Mouse (Mus musculus): ENCODE results near the gene Prr14l. TPM values are rescaled to one million over a fixed set of nuclear protein-coding genes. Genes with fewer than 3 reads are reported as not detected.

The Prr14l gene
- polyA plus RNA-seq (2014; fragmentation: Illumina TruSeq; extraction: RNeasy Lipid Tissue Mini Kit (QIAGEN cat#74804); ENCODE audit: low replicate concordance): 10.4 TPM

GRCm38 (mm10) chr5:32853731-32854507 lies at the start of gene Prr14l:
Prr14l (minus strand) TSS chr5:32854256.

GRCm38 (mm10) chr5:32863253-32864228 lies 9.5 kb upstream of the Prr14l start, which contains the start of gene Depdc5:
Depdc5 (plus strand) TSS chr5:32863701.

GRCm38 (mm10) chr5:32827009-32827408 lies 27.0 kb downstream of the Prr14l start, which contains the start of gene Gm20671:
Gm20671 (minus strand) TSS chr5:32827109.

GRCm38 (mm10) chr5:32785313-32785915 lies 68.6 kb downstream of the Prr14l start, which contains the start of gene Pisd:
Pisd (minus strand) TSS chr5:32785646.

Other genes with a start within 250 kb of the Prr14l start
- gene Yes1, start 243.1 kb downstream of the Prr14l start, polyA plus RNA-seq (2014; fragmentation: Illumina TruSeq; extraction: RNeasy Lipid Tissue Mini Kit (QIAGEN cat#74804); ENCODE audit: low replicate concordance): 192 TPM
- 22.1 TPM for gene Pisd, start 68.6 kb downstream of the Prr14l start, polyA plus RNA-seq (2014; fragmentation: Illumina TruSeq; extraction: RNeasy Lipid Tissue Mini Kit (QIAGEN cat#74804); ENCODE audit: low replicate concordance)
- gene Gm20671, start 27.1 kb downstream of the Prr14l start, polyA plus RNA-seq (2014; fragmentation: Illumina TruSeq; extraction: RNeasy Lipid Tissue Mini Kit (QIAGEN cat#74804); ENCODE audit: low replicate concordance): not detected
- 22.4 TPM for gene Depdc5, start 9.4 kb upstream of the Prr14l start, polyA plus RNA-seq (2014; fragmentation: Illumina TruSeq; extraction: RNeasy Lipid Tissue Mini Kit (QIAGEN cat#74804); ENCODE audit: low replicate concordance)
- gene Ywhah, start 164.6 kb upstream of the Prr14l start, polyA plus RNA-seq (2014; fragmentation: Illumina TruSeq; extraction: RNeasy Lipid Tissue Mini Kit (QIAGEN cat#74804); ENCODE audit: low replicate concordance): 430 TPM
- gene Slc5a1, start 250.0 kb upstream of the Prr14l start, polyA plus RNA-seq (2014; fragmentation: Illumina TruSeq; extraction: RNeasy Lipid Tissue Mini Kit (QIAGEN cat#74804); ENCODE audit: low replicate concordance): 1,262 TPM

All from small intestine, adult 10 weeks (tissue).